Mouse (Mus musculus) left cerebral cortex, adult 8-10 months (tissue): ENCODE results near the gene Fopnl. TPM values are rescaled to one million over a fixed set of nuclear protein-coding genes. Genes with fewer than 3 reads are reported as not detected.

Experiments
- DNase-seq, 2 experiments: peaks; one replicate each; pipeline ENCODE4 v3.0.0; 2022; ENCODE audit warnings: low spot score in 2 of 2
- total RNA-seq, 4 experiments: library from RNA; stranded (reverse); gene quantifications; 2 replicates each; pipeline ENCODE4 v1.2.4; 2022

The Fopnl gene
- total RNA-seq, 4 experiments from 2014 or later = 45.9 to 51.1 (median 48.2) TPM

- no peak for DNase-seq
These were observed 8.7 kb downstream of the Fopnl start for GRCm38 (mm10) chr16:14308245-14309073.

GRCm38 (mm10) chr16:14307373-14307772, 9.8 kb downstream of the Fopnl start:
- no peak for DNase-seq

GRCm38 (mm10) chr16:14306451-14306850, 10.8 kb downstream of the Fopnl start:
- no peak for DNase-seq

- no peak for DNase-seq
These were observed 12.4 kb downstream of the Fopnl start for GRCm38 (mm10) chr16:14304791-14305190.

GRCm38 (mm10) chr16:14303676-14304075, 13.5 kb downstream of the Fopnl start:
- DNase-seq = no peak

GRCm38 (mm10) chr16:14303148-14303547, 14.1 kb downstream of the Fopnl start:
- DNase-seq = no peak

- DNase-seq = no peak
These were observed 18.7 kb downstream of the Fopnl start for GRCm38 (mm10) chr16:14298461-14298860.

GRCm38 (mm10) chr16:14297746-14298145, 19.5 kb downstream of the Fopnl start:
- no peak for DNase-seq

GRCm38 (mm10) chr16:14297137-14297536, 20.1 kb downstream of the Fopnl start:
- DNase-seq = no peak

GRCm38 (mm10) chr16:14296544-14297124, 20.6 kb downstream of the Fopnl start:
- no peak for DNase-seq

- no peak for DNase-seq
These were observed 21.9 kb downstream of the Fopnl start for GRCm38 (mm10) chr16:14295291-14295690.

- no peak for DNase-seq
These were observed 24.7 kb downstream of the Fopnl start for GRCm38 (mm10) chr16:14292205-14293199.

GRCm38 (mm10) chr16:14291223-14291622, 26.0 kb downstream of the Fopnl start, which contains the start of gene Myh11:
TSS of gene Myh11 (minus strand) at chr16:14291372.
- DNase-seq = peak; percentile 8 to 17

- no peak for DNase-seq
These were observed 44.7 kb downstream of the Fopnl start for GRCm38 (mm10) chr16:14272374-14272965.

GRCm38 (mm10) chr16:14265203-14265920, 51.8 kb downstream of the Fopnl start:
- no peak for DNase-seq

- DNase-seq = no peak
These were observed 52.7 kb downstream of the Fopnl start for GRCm38 (mm10) chr16:14264504-14264903.

- DNase-seq = no peak
These were observed 54.0 kb downstream of the Fopnl start for GRCm38 (mm10) chr16:14263241-14263640.

GRCm38 (mm10) chr16:14262410-14262809, 54.8 kb downstream of the Fopnl start:
- no peak for DNase-seq

GRCm38 (mm10) chr16:14258856-14259255, 58.3 kb downstream of the Fopnl start:
- DNase-seq = no peak

GRCm38 (mm10) chr16:14253586-14253985, 63.6 kb downstream of the Fopnl start:
- no peak for DNase-seq
